Mouse (Mus musculus) cortical plate, adult 2 months (tissue): ENCODE results near the gene Sec63.

Experiments
- CTCF ChIP-seq: fragments of 200-500 bp; IDR thresholded peaks from 2 replicates; pipeline ENCODE4 v1.5.1; 2011; ENCODE audit warnings: mild to moderate bottlenecking, control low read depth, low read length; ENCODE audit not compliant: insufficient read depth; ENCODE audit errors: extremely low read depth
- POLR2A ChIP-seq: fragments of 200-500 bp; IDR thresholded peaks from 2 replicates; pipeline ENCODE4 v1.6.1; 2011; ENCODE audit warnings: mild to moderate bottlenecking, low read length, control low read depth; ENCODE audit not compliant: insufficient read depth; ENCODE audit errors: extremely low read depth

DNA sequence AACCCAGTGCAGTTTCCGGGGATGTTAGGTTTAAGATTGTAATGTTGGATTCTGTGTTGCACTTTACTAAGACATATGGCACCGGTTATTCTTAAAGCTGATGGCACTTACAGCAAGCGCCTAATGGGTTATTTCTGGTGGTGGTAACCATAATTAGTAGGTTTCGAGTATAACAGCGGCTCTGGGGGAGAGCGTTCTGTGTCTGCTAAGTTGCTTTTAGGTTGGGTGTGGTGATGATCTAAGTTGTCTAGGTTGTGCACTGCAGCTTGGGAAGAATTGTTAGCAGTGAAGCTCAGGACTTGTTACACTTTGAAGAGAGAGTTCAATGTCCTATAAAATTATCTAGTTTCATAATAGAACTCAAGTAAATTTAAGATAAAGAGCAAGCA, 1.4 kb downstream of the Sec63 start:
- TF ChIP-seq CTCF (no peak), POLR2A (no peak)
